Mouse (Mus musculus) heart, postnatal 36 days (tissue): ENCODE measurements at regions not wholly inside any gene's neighbourhood (a gene's known extent, or its start where the extent isn't known, plus 50 kb on each side); places are given as distances from the start of the nearest gene placed in this dataset.

ENCODE experiments used
- DNase-seq, 2 experiments: peaks; one replicate each; pipeline ENCODE4 v3.0.0; 2021 to 2022
- intact Hi-C: fragments of 180-260 bp; cut with DNase I; formaldehyde crosslinking; loops from one replicate; pipeline ENCODE4 v1.15.1; 2025

DNA sequence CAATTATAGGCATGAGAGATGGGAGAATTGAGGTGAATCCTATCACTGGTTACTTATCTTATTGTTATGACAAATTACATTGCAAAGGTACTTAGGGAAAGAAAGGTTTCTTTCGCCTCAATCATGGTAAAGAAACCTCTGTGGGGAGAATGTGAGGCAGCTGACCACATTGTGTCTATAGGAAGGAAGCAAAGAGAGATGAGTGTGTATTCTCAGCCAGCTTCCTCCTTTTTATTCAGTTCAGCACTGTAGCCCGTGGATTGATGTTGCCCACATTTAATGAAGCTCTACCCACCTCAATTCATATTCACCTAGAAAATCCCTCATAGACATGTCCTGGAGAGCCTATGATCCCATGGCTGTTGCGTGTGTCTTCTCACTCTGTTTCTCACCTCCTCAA lies 406.2 kb downstream of the Atp6ap1l start:
- no peak for DNase-seq
- intact Hi-C loops = no loop called here

DNA sequence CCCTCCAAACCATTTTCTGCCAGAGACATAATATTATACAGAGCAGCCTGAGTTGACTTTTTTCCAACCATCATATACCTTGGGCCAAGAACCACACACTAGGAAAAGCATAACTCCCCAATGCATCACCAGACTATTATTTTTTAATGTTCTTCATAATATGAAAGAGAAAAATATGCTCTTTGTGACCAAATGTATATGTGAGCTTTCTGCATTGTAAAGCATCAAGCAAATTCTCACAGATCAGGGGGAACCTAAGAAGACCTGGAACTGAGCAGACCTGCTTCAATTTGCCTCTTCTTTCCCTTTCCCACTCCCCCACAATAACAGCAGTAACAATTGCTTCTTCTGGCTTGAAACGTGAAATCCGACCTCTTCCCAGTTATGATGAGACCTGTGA lies 407.6 kb downstream of the Atp6ap1l start:
- intact Hi-C loops = no loop called here
- DNase-seq = no peak

DNA sequence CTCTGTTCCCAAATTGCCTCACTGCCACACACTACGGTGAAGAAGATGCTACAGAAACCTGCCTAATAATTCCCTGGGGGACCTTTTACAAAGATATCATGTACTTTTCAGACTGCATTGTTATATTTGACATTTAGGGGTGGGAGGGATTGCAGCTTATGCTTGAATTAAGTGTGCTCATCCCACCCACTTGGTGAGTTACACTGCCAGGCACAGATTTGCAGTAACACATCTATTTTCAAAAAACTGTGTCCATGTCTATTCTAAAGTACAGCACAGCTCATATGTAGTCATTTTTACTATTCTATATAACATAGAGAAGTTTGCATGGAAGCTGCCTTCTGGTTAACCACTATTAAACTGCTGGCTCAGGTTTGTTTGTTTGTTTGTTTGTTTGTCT lies 404.3 kb upstream of the Xrcc4 start:
- intact Hi-C loops = no loop called here
- no peak for DNase-seq

DNA sequence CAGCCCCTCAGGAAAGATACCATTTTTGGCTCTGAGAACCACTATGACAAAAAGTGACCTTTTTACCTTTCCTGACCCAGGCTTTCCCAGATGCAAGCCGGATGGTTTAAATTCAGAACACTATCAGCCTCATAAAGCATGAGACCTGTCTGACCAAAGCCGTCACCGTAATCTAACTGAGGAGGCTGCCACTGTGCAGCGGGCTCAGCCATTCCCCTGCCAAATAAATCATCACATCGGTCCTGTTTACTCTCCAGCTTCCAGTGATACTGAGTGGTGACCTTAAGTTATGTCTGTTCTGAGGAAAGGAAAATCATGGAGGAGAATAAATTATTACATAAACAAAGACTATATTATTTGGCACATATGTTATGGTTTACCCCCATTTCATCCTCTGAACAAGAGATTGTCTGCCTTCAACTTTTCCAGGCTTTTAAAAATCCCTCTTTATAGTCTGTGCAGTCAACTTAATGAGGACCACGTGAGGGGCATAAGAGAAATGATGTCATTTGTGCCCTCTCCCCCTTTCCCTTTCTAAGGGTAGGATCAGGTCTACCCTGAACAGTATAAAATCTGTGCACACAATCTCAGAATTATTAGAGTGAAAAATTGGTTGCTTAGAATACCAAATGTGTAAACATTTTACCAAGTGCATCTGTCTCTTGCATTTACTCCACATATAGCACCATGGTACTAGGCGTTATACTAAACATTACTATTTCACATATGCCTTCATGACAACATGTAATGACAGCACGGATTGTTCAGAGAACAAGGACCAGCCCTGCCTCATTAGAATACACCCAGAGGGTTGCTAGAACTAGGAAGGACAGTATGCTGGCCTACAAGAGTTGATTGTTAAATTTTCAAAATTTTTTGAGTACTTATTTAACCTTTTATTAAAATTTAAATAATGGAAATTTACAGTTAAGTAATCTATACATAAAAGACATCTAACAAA lies 401.9 kb upstream of the Xrcc4 start:
- intact Hi-C loops = no loop called here
- DNase-seq = no peak

DNA sequence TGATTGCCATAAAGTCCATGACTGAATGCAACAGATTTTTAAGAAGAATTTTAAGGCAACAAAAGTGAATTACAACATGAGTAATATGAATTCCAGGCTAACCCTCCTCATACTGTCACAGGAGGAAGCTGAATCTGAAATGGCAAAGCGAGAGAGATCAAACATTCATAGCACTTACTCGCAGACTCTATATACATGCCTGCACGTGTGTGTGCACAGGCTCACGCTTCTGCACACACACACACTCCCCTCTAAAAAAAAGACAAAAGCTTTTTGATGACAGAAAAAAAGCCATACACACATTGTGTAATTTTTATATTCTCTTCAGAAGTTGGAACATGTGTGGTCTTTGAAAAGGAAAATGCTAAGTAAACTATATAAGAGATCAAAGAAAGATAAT lies 391.1 kb upstream of the Xrcc4 start:
- intact Hi-C loops = no loop called here
- DNase-seq = no peak

DNA sequence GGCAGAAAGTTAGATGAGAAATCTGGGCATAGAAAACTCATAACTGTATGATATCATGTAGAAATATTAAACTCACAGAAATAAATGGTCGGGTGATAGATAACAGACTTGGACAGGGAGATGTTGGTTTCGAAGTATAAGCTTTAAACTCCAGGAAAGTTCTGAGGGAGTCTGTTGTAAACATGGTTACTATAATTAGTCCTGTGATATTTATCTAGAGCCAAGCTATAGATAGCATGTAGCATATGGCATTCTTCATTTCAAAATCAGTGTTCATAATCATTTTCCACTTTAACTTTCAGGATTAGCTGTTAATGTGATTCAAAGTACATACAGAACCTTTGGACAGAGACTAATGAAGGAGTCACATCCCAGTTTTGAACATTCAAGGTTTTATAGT lies 387.5 kb upstream of the Xrcc4 start:
- no peak for DNase-seq
- intact Hi-C loops = no loop called here

DNA sequence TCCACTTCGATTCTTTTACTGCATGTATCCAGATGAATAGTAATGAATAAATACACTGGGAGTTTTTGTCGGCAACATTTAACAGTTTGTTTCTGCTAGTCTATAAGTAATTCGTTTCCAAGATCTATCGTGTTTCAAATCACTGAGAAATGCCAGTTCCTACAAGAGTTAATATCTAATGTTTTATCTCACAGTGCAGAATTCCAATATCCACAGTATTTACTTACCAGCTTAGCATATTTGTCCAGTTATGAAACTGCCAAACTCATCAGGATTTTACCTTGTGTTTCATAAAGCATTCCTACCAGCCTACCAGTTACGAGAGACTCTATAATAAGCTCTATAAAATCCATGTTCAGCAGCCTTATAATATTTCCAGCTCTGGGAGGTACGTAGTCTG lies 385.1 kb upstream of the Xrcc4 start:
- no peak for DNase-seq
- intact Hi-C loops = no loop called here

DNA sequence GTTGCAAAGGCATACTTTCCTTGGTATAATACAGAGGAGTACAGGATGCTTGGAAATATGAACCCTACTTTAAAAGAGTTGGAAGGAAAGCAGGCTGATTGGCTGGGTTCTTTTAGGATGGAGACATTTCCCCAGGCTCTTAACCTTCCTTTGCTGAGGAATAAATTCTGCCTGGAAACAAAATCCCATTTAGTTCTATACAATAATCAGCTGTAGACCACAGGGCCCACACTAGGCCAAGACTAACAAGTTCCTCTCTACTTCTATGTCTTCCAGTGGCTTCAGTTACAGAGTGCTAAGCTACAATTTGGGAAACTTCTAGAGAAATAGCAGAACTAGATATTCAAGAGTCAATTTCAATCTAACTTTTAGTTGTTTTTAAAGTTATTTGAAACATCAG lies 384.6 kb upstream of the Xrcc4 start:
- DNase-seq = no peak
- intact Hi-C loops = no loop called here

DNA sequence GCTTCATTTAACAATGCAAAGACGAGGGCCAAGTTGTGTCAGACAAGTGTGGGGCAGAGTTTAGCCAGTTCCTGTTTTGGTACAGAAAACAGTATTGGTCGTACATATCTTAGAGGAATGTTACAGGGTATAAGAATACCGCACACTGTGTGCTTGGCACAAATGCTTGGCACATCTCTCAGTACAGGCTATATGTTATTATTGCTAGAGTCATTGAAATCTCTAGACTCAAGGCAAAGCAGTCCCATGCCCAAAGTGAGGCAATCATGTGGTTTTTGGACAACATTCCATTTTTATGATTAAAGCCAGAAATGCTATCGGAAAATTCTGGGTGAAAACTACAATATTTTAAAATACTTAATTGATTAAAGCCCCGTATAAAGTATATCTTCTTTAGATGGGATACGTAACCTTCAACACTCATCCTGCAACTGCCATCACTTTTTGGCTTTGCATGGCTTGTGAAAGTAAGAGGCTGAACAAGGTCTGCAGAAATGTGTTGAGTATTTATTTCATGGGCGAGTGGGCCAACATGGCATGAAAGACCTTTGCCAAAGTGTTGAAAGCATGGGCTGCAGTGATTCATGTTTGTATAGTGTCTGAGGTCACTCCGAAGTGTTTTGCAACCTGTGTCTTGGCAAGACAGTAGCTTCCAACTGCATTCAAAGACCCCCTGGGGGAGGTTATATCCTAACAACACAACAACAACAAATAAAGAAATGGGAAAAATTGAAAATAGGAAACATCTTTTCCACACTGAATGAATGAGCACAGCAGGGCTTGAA lies 383.8 kb upstream of the Xrcc4 start:
- DNase-seq = no peak
- intact Hi-C loops = no loop called here

DNA sequence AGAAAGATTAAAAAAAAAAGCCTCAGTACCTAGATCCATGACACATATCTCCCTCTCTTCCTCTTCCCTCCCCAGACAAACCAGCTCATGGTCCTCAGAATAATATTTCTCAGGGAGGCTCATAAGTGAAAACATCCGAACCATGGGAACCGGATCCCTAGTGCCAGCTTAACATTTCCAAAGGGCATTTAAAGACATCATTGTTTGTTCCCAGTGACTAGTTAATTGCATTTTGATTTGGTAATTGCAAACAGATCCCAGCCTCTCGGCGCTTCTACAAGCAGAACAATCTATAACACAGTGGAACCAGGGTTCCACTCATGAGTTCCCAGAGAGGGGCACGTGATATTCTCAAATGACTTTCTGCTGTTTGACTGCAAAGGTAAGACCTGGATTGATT lies 376.7 kb upstream of the Xrcc4 start:
- intact Hi-C loops = no loop called here
- no peak for DNase-seq

DNA sequence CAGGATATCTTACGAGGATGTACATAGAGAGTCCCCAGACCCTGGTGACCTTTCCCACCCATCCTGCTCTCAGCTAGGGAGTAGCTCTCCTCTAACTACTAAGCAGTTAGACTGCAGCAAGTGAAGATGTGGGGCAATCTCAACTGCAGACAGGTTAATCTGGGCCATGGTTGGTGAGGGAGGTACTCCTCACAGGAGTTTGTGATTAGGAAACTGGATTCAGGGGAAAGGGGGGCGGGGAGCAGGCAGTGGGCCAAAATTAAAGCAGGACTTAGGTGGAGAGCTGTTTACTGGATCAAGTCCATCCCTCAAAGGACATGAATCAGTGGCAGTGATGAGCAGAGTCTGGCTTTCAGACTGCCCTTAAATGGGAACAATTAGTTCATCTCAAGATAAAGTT lies 374.6 kb upstream of the Xrcc4 start:
- intact Hi-C loops = no loop called here
- DNase-seq = peak in 1 of 2 experiments; percentile 28

DNA sequence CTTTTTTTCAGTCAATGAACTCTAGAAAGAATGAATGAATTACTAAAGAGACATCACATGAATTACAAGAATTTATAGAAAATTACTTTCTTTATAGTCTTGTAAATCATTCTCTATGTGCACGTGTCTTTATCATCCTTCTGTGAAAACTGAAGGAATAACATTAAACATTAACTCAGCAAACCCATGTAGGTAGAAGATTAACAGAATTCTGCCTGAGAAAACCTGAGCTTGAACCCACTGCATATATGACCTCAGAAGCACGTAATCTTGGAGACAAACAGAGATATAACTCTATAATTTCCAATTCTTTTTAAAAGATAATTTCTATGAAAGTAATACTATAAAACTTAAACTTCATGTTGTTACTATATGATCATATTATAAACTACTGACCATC lies 374.0 kb upstream of the Xrcc4 start:
- intact Hi-C loops = no loop called here
- DNase-seq = no peak

DNA sequence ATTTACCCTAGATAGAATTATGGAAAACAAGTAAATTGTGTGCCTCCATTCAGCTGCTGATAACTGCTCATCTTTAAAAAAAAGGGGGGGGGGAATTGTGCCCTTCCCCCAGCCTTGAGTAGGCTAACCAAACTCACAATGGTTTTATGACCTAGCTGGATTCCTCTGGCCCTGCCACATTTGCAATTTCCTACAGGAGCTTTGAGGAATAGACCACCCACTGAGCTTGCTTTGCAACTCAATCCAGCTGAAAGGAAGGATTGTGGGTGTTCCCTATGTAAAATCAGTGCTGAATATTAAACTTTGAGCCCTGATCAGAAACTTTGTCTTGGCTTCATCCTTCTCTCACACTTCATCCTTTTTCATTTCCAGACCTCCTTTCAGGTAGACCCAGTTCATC lies 365.2 kb upstream of the Xrcc4 start:
- intact Hi-C loops = no loop called here
- no peak for DNase-seq

DNA sequence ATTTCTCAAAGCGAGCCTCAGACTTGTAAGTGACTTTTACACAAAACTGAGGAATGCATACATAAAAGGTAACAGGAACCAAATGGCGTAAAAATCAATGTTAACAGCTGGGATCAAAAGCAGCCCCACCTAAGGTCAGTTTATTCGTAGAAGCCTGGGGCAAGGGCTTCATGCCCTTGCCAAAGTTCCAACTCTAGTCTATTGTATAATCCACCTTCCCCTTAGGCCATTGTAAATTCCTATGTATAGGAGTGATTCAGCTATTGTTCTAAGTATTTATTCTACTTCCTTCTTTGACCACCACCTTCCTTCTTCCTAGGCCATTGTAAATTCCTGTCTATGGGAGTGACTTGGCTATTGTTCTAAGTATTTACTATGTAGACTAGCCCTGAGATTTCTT lies 337.5 kb upstream of the Xrcc4 start:
- intact Hi-C loops = no loop called here
- DNase-seq = no peak

DNA sequence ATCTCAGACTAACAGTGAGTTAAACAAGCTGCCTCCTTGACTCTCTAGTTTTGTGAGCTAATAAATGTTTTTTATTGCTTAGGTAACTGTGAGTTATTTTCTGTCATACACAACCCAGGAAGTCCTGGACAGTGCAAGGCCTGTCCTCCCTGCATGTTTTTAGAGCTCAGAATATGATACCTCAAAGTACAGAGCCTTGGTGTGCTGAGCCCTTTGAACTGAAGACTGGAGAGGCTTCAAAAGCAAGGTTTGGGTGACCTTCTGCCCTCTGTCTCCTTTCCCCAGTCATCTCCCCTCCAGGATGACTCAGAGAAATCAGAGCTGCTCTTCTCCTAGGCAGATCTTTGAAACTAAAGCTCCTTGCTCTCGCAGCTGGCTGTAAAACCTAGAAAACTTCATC lies 336.0 kb upstream of the Xrcc4 start:
- intact Hi-C loops = no loop called here

DNA sequence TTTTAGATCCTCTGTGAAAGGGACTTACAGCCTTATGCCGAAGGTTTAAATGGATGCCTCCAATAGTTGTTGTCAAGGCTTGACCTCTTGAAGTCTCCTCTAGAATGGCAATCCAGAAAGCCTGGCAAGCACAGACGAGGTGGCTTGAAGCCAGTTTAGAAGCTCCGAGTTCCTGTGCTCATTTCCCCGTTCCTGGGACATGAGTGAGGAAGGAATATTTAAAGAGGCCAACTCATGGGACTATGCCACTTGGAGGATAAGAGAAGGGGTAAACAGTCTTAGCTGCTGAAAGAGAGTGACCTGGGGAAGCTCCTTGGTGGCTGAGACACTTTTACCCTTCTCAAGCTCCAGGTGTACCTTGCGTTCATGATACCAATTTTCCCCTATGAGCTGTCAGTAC lies 335.1 kb upstream of the Xrcc4 start:
- no peak for DNase-seq
- intact Hi-C loops = loop anchor here (5.0 kb wide), 1 partner anchor 62 kb away; no protein-coding TSS in a partner anchor

More for the DNA sequence above, 336.0 kb upstream of the Xrcc4 start:
- no peak for DNase-seq

DNA sequence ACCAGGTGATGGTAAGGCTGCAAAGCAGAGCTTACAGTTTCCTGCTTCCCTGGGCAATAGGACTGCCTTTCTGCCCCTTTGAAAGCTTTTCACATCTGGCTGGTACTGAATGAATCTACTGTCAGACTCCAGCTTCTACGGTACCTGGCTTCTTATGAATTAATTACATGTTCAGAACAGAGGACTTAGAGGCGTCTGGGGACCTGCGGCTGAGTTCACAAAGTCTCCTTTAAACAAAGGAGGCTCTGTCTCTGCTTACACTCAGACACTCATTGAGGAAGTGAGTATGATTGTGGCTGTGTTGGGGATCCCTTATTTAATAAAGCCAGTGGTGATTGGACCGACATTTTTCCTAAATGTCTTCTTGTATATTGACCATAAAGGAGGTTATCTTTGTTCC lies 331.6 kb upstream of the Xrcc4 start:
- intact Hi-C loops = loop anchor here (5.0 kb wide), 1 partner anchor 59 kb away; no protein-coding TSS in a partner anchor
- no peak for DNase-seq

DNA sequence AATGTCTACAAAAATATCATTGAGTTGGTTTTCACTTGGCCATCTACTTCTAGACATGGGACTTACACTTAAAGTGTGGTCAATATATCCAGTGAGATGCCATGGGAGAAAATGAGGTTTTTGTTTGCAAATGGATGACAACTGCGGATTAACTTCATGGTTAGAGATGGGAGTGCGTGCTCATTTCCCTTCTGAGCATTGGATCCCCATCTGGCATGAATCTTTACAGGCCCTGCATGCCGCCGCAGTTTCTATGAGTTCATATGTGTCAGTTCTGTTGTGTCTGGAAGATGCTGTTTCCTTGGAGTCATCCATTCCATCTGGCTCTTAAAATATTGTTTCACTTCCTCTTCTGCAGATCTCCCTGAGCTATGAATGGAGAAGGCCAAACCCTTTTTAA lies 315.0 kb upstream of the Xrcc4 start:
- no peak for DNase-seq
- intact Hi-C loops = no loop called here

DNA sequence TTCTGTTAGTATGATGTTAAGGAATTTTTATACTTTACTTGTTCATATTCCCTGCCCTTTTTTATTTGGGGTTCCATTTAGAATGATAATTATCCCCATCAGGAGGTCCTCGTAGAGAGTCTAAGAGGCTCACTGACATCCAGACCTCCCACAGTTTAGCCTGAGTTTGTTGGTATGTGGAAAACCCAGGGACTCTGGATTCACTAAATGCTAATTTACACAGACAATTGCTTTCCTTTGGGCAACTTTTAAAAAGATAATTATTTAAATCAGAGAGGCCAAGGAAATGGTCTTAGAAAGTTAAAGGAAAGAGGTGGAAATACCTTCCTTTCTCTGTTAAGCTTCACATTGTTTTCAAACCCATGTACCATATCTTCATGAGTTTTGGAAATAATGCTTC lies 312.7 kb upstream of the Xrcc4 start:
- intact Hi-C loops = no loop called here
- no peak for DNase-seq

DNA sequence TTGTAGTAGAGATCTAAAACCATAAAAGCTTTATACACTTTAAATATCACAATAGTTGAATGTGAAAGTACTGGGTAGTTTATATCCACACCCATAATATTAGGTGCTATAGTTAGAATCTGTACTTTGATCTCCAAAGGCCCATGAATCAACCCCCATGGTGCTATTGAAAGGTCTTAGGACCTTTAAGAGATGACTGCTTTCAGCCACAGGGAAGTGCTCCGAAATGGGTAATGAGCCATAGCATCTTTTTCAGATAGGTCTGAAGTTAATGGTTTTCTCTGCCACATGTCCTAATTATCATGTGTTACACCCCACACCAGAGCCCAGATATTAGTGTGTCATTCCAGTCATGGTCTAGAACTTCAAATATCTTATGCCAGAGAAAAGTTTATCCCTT lies 312.1 kb upstream of the Xrcc4 start:
- no peak for DNase-seq
- intact Hi-C loops = no loop called here

DNA sequence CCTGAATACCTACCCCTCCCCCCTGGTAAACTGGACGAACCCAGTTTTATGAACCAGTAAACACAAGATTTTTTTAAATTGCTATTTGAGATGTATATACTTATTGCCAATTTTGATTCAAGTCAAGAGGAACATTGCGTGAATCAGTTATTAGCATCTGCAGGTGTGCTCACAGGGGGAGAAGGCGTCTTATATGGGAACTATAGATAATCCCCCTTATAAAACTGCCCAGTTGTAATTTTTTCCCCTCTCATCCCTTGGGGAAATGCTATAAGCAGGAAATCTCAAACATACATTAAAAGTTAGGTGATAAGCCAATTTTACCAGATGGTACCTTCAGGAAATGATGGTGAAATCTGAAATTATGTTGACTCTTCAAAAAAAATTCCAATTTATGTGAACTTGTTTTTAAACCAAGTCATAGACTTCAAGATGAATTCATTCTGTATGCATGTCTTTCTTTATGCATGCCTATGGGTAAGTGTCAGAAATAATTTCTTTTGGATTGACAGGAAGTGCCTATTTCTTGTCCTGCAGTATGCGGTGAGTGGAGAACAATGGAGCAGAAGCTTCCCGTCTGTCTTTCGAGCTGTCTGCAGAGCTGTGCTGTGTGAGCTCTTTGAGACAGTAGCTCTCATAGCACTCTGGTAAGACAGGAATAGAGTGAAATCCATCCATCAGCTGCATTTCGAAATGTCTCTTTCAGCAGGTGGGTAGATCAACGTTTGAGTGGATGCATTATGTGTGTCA lies 306.0 kb upstream of the Xrcc4 start:
- DNase-seq = no peak
- intact Hi-C loops = no loop called here
